Mouse (Mus musculus) layer of hippocampus, adult 6 months (tissue): ENCODE measurements around the gene Vmn1r73. TPM values are rescaled to one million over a fixed set of nuclear protein-coding genes. Genes with fewer than 3 reads are reported as not detected.

Experiments
- long read RNA-seq, 2 experiments: library from polyadenylated mRNA; unstranded; transcript quantifications; one replicate each; pipeline ENCODE4 v2.0.0; 2019 to 2020
- polyA plus RNA-seq: library from polyadenylated mRNA; unstranded; fragments of <200 nt; fragmentation: Nextera tagmentation; gene quantifications from 2 replicates; pipeline ENCODE4 v1.2.3, GENCODE M21; 2021

Gene Vmn1r73
- polyA plus RNA-seq = not detected in 2 replicates
- long read RNA-seq, experiment 1 = 0 reads
- long read RNA-seq, experiment 2 = 0 reads

GRCm38 (mm10) chr7:11729966-11730365, at the start of gene Vmn1r73:
Gene Vmn1r73, plus strand, starts transcription at chr7:11730266.

Other genes with a start within 250 kb of the Vmn1r73 start
- not detected in 2 replicates for gene Zscan4-ps2, start 216.0 kb upstream of the Vmn1r73 start, polyA plus RNA-seq
- not detected in 2 replicates for gene Zscan4-ps3, start 121.0 kb upstream of the Vmn1r73 start, polyA plus RNA-seq
- not detected in 2 replicates for gene Vmn1r72, start 50.1 kb upstream of the Vmn1r73 start, polyA plus RNA-seq
- not detected in 2 replicates for gene Vmn1r74, start 103.7 kb downstream of the Vmn1r73 start, polyA plus RNA-seq
- not detected in 2 replicates for gene Vmn1r75, start 144.4 kb downstream of the Vmn1r73 start, polyA plus RNA-seq
- not detected in 2 replicates for gene Vmn1r76, start 207.9 kb downstream of the Vmn1r73 start, polyA plus RNA-seq